Mouse (Mus musculus) MEL (cell line): ENCODE data around the gene Hook2. TPM values are rescaled to one million over a fixed set of nuclear protein-coding genes. Genes with fewer than 3 reads are reported as not detected.

Experiments
- DNase-seq: peaks from one replicate; pipeline ENCODE4 v3.0.0; 2011; ENCODE audit warnings: low read depth, low spot score
- H3K27ac ChIP-seq: 2 replicates; pipeline ENCODE4 v1.5.1; 2012; ENCODE audit warnings: low read depth, mild to moderate bottlenecking, control low read depth, low read length, moderate library complexity; ENCODE audit not compliant: control insufficient read depth
- H3K27me3 ChIP-seq, 2 experiments: fragments of 150-350 bp in 1 of 2; sonication (generic) in 1 of 2; 2 replicates each; pipeline ENCODE4 v1.6.1; 2012; ENCODE audit warnings: low read length in 2 of 2, mild to moderate bottlenecking in 2 of 2, improper control_type of control experiment in 1 of 2, moderate library complexity in 1 of 2; ENCODE audit not compliant: insufficient read depth in 2 of 2, control insufficient read depth in 1 of 2
- H3K36me3 ChIP-seq, 2 experiments: 2 replicates each; pipeline ENCODE4 v1.6.1; 2012 to 2014; ENCODE audit warnings: low read length in 2 of 2, improper control_type of control experiment in 1 of 2, inconsistent platforms in 1 of 2, mild to moderate bottlenecking in 1 of 2; ENCODE audit not compliant: insufficient read depth in 2 of 2, control insufficient read depth in 1 of 2
- H3K4me1 ChIP-seq, 2 experiments: fragments of 150-350 bp in 1 of 2; sonication (generic) in 1 of 2; 2 replicates each; pipeline ENCODE4 v1.6.1; 2012; ENCODE audit warnings: low read length in 2 of 2, improper control_type of control experiment in 1 of 2, mild to moderate bottlenecking in 1 of 2; ENCODE audit not compliant: insufficient read depth in 2 of 2, control insufficient read depth in 1 of 2
- H3K4me3 ChIP-seq, 2 experiments: fragments of 150-350 bp in 1 of 2; sonication (generic) in 1 of 2; 2 replicates each; pipeline ENCODE4 v1.5.1; 2012; ENCODE audit warnings: low read depth in 2 of 2, low read length in 2 of 2, mild to moderate bottlenecking in 2 of 2, moderate library complexity in 2 of 2, control low read depth in 1 of 2, improper control_type of control experiment in 1 of 2; ENCODE audit not compliant: control insufficient read depth in 1 of 2, insufficient read depth in 1 of 2
- H3K79me2 ChIP-seq: 2 replicates; pipeline ENCODE4 v1.6.1; 2012; ENCODE audit warnings: mild to moderate bottlenecking, low read length, moderate library complexity; ENCODE audit not compliant: control insufficient read depth, poor library complexity, insufficient read depth
- H3K9ac ChIP-seq: 2 replicates; pipeline ENCODE4 v1.6.1; 2012; ENCODE audit warnings: low read depth, mild to moderate bottlenecking, control low read depth, low read length, moderate library complexity; ENCODE audit not compliant: control insufficient read depth, poor library complexity, severe bottlenecking
- H3K9me3 ChIP-seq: fragments of 150-350 bp; sonication (generic); replicated peaks from 2 replicates; pipeline ENCODE4 v1.6.1; 2012; ENCODE audit warnings: mild to moderate bottlenecking, low read length, improper control_type of control experiment, moderate library complexity; ENCODE audit not compliant: insufficient read depth
- BHLHE40 ChIP-seq: IDR thresholded peaks from 2 replicates; pipeline ENCODE4 v1.6.1; 2012; ENCODE audit warnings: low read depth, mild to moderate bottlenecking, inconsistent platforms, low read length, improper control_type of control experiment, borderline replicate concordance
- CHD1 ChIP-seq: IDR thresholded peaks from 2 replicates; pipeline ENCODE4 v1.6.1; 2012; ENCODE audit warnings: low read depth, mild to moderate bottlenecking, inconsistent platforms, low read length, improper control_type of control experiment
- CHD2 ChIP-seq: IDR thresholded peaks from 2 replicates; pipeline ENCODE4 v1.6.1; 2011; ENCODE audit warnings: low read length, improper control_type of control experiment
- CTCF ChIP-seq, 3 experiments: IDR thresholded peaks in 2 of 3; conservative IDR thresholded peaks in 1 of 3; 2 replicates each; pipeline ENCODE4 v1.5.1; 2011 to 2012; ENCODE audit warnings: low read length in 3 of 3, low read depth in 2 of 3, mild to moderate bottlenecking in 2 of 3, improper control_type of control experiment in 1 of 3, inconsistent platforms in 1 of 3, mixed read lengths in 1 of 3, moderate library complexity in 1 of 3; ENCODE audit not compliant: control insufficient read depth in 1 of 3, insufficient read depth in 1 of 3, poor library complexity in 1 of 3, severe bottlenecking in 1 of 3
- E2F4 ChIP-seq: IDR thresholded peaks from 2 replicates; pipeline ENCODE4 v1.6.1; 2011; ENCODE audit warnings: low read depth, low read length, improper control_type of control experiment, borderline replicate concordance
- ELF1 ChIP-seq: IDR thresholded peaks from 2 replicates; pipeline ENCODE4 v1.6.1; 2014; ENCODE audit warnings: low read depth, mild to moderate bottlenecking, inconsistent platforms, low read length, improper control_type of control experiment, moderate library complexity
- EP300 ChIP-seq, 2 experiments: IDR thresholded peaks; 2 replicates each; pipeline ENCODE4 v1.6.1; 2011; ENCODE audit warnings: improper control_type of control experiment in 2 of 2, low read length in 2 of 2, low read depth in 1 of 2, mild to moderate bottlenecking in 1 of 2
- GABPA ChIP-seq: IDR thresholded peaks from 2 replicates; pipeline ENCODE4 v1.6.1; 2012; ENCODE audit warnings: low read depth, mild to moderate bottlenecking, inconsistent platforms, low read length, improper control_type of control experiment, moderate library complexity
- GATA1 ChIP-seq: IDR thresholded peaks from 2 replicates; pipeline ENCODE4 v1.6.1; 2011; ENCODE audit warnings: low read depth, low read length, improper control_type of control experiment
- HCFC1 ChIP-seq: IDR thresholded peaks from 2 replicates; pipeline ENCODE4 v1.6.1; 2012; ENCODE audit warnings: low read depth, mild to moderate bottlenecking, inconsistent platforms, low read length, improper control_type of control experiment, moderate library complexity
- JUND ChIP-seq: IDR thresholded peaks from 2 replicates; pipeline ENCODE4 v1.6.1; 2011; ENCODE audit warnings: low read depth, mild to moderate bottlenecking, improper control_type of control experiment, low read length
- KAT2A ChIP-seq: conservative IDR thresholded peaks from 2 replicates; pipeline ENCODE4 v1.6.1; 2012; ENCODE audit warnings: low read depth, low read length, improper control_type of control experiment, inconsistent platforms
- MAFK ChIP-seq: IDR thresholded peaks from 2 replicates; pipeline ENCODE4 v1.6.1; 2011; ENCODE audit warnings: low read depth, mild to moderate bottlenecking, low read length, improper control_type of control experiment, borderline replicate concordance
- MAX ChIP-seq: IDR thresholded peaks from 2 replicates; pipeline ENCODE4 v1.6.1; 2011; ENCODE audit warnings: low read length, improper control_type of control experiment
- MAZ ChIP-seq: IDR thresholded peaks from 2 replicates; pipeline ENCODE4 v1.6.1; 2012; ENCODE audit warnings: low read depth, mild to moderate bottlenecking, inconsistent platforms, low read length, improper control_type of control experiment
- MEF2A ChIP-seq: IDR thresholded peaks from 2 replicates; pipeline ENCODE4 v1.6.1; 2014; ENCODE audit warnings: low read depth, mild to moderate bottlenecking, inconsistent platforms, low read length, improper control_type of control experiment; ENCODE audit not compliant: poor library complexity, insufficient replicate concordance, severe bottlenecking; ENCODE audit errors: extremely low read depth
- MXI1 ChIP-seq: IDR thresholded peaks from 2 replicates; pipeline ENCODE4 v1.6.1; 2011; ENCODE audit warnings: mild to moderate bottlenecking, low read depth, low read length, improper control_type of control experiment
- MYB ChIP-seq: IDR thresholded peaks from 2 replicates; pipeline ENCODE4 v1.6.1; 2011; ENCODE audit warnings: mild to moderate bottlenecking, low read depth, low read length, improper control_type of control experiment
- MYC ChIP-seq: IDR thresholded peaks from 2 replicates; pipeline ENCODE4 v1.6.1; 2011; ENCODE audit warnings: low read depth, mild to moderate bottlenecking, low read length, improper control_type of control experiment, moderate library complexity
- NELFE ChIP-seq: IDR thresholded peaks from 2 replicates; pipeline ENCODE4 v1.6.1; 2011; ENCODE audit warnings: low read depth, low read length, improper control_type of control experiment
- NRF1 ChIP-seq: IDR thresholded peaks from 2 replicates; pipeline ENCODE4 v1.6.1; 2014; ENCODE audit warnings: low read depth, mild to moderate bottlenecking, inconsistent platforms, low read length, improper control_type of control experiment, moderate library complexity; ENCODE audit not compliant: poor library complexity, insufficient read depth, severe bottlenecking
- POLR2A ChIP-seq, 2 experiments: IDR thresholded peaks; 2 replicates each; pipeline ENCODE4 v1.6.1; 2011 to 2012; ENCODE audit warnings: low read length in 2 of 2, mild to moderate bottlenecking in 2 of 2, control low read depth in 1 of 2, improper control_type of control experiment in 1 of 2, low read depth in 1 of 2, moderate library complexity in 1 of 2; ENCODE audit not compliant: control insufficient read depth in 1 of 2, insufficient read depth in 1 of 2, poor library complexity in 1 of 2
- POLR2AphosphoS2 ChIP-seq: IDR thresholded peaks from 2 replicates; pipeline ENCODE4 v1.6.1; 2011; ENCODE audit warnings: low read length, improper control_type of control experiment
- POLR2AphosphoS5 ChIP-seq: IDR thresholded peaks from 2 replicates; pipeline ENCODE4 v1.6.1; 2012; ENCODE audit warnings: low read depth, borderline replicate concordance, mild to moderate bottlenecking, inconsistent platforms, low read length, moderate library complexity, mixed read lengths
- RAD21 ChIP-seq: IDR thresholded peaks from 2 replicates; pipeline ENCODE4 v1.6.1; 2011; ENCODE audit warnings: mild to moderate bottlenecking, low read depth, low read length, improper control_type of control experiment
- RCOR1 ChIP-seq: IDR thresholded peaks from 2 replicates; pipeline ENCODE4 v1.6.1; 2012; ENCODE audit warnings: low read depth, mild to moderate bottlenecking, inconsistent platforms, low read length, improper control_type of control experiment
- SIN3A ChIP-seq: IDR thresholded peaks from 2 replicates; pipeline ENCODE4 v1.6.1; 2012; ENCODE audit warnings: low read length, improper control_type of control experiment, inconsistent platforms
- SMC3 ChIP-seq: IDR thresholded peaks from 2 replicates; pipeline ENCODE4 v1.6.1; 2011; ENCODE audit warnings: low read depth, low read length, improper control_type of control experiment
- TCF12 ChIP-seq: IDR thresholded peaks from 2 replicates; pipeline ENCODE4 v1.6.1; 2014; ENCODE audit warnings: low read depth, mild to moderate bottlenecking, inconsistent platforms, low read length, improper control_type of control experiment, moderate library complexity
- UBTF ChIP-seq: IDR thresholded peaks from 2 replicates; pipeline ENCODE4 v1.6.1; 2012; ENCODE audit warnings: low read depth, mild to moderate bottlenecking, inconsistent platforms, low read length, improper control_type of control experiment, moderate library complexity, borderline replicate concordance; ENCODE audit not compliant: insufficient read depth
- USF1 ChIP-seq: IDR thresholded peaks from 2 replicates; pipeline ENCODE4 v1.6.1; 2014; ENCODE audit warnings: low read depth, mild to moderate bottlenecking, inconsistent platforms, low read length, improper control_type of control experiment, moderate library complexity
- USF2 ChIP-seq, 2 experiments: IDR thresholded peaks; 2 replicates each; pipeline ENCODE4 v1.6.1; 2011 to 2012; ENCODE audit warnings: improper control_type of control experiment in 2 of 2, low read length in 2 of 2, borderline replicate concordance in 1 of 2, inconsistent platforms in 1 of 2, low read depth in 1 of 2, mild to moderate bottlenecking in 1 of 2; ENCODE audit not compliant: insufficient read depth in 1 of 2
- ZC3H11A ChIP-seq: IDR thresholded peaks from 2 replicates; pipeline ENCODE4 v1.6.1; 2012; ENCODE audit warnings: low read depth, mild to moderate bottlenecking, inconsistent platforms, low read length, improper control_type of control experiment
- ZKSCAN1 ChIP-seq: IDR thresholded peaks from 2 replicates; pipeline ENCODE4 v1.6.1; 2012; ENCODE audit warnings: low read depth, mild to moderate bottlenecking, inconsistent platforms, low read length, improper control_type of control experiment, moderate library complexity
- ZNF384 ChIP-seq: IDR thresholded peaks from 2 replicates; pipeline ENCODE4 v1.6.1; 2012; ENCODE audit warnings: low read depth, mild to moderate bottlenecking, inconsistent platforms, low read length, improper control_type of control experiment
- polyA plus RNA-seq, 2 experiments: library from polyadenylated mRNA; stranded (reverse) in 1 of 2; unstranded in 1 of 2; fragments of >175 nt in 1 of 2; fragments of >200 nt in 1 of 2; gene quantifications; 2 replicates each; pipeline versions ENCODE4 v1.2.1 to v1.2.4; 2012; ENCODE audit warnings: low replicate concordance in 2 of 2, low read depth in 1 of 2; ENCODE audit not compliant: insufficient read length in 2 of 2, insufficient read depth in 1 of 2, missing spikeins in 1 of 2
- total RNA-seq: library from RNA; depleted of rRNA; stranded (reverse); fragments of 300-350 nt; gene quantifications from 2 replicates; pipeline ENCODE4 v1.2.3, GENCODE M21; 2012

Gene Hook2
- total and polyA plus RNA-seq, 3 experiments: 10.5 to 17.5 TPM; not detected in 1

DNA sequence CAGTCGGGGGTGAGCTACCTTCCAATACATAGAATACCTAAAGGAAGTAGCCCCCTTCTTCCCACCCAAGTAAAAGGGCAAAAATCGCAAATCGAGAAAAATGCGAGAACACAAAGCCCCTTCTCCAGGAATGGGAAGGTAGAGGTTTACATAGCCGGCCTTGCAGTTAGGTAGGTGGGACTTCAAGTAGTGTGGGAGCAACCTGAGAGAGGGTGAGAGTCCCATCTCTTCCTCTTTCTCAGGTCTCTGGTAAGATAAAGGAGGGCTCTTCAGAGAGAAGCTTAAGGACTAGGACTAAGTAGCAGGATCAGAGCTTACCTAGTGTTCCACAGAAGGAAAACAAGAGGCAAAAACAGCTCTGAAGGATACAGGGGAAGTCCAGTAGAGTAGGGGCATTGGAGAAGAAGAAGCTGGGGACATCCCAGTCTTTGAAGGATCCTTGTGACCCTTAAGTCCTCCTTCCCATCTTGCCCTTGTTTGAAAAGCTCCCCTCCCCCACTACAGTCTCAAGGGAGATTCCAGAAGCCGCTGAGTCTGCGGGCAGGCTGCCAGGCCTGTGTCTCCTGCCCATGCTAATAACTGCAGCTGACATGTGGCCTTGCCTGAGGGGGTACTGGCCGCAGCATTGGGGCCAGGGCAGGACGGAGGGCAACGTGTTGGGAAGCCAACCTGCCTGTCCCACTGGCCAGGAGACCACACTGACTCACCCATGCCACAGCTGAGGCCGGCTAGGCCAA lies 9.6 kb upstream of the Hook2 start:
- peak overlapping the region; percentile 83 for H3K9ac ChIP-seq
- peaks cover 28% of the 10 kb centered on the region for H3K79me2 ChIP-seq
- no peaks in the 10 kb centered on the region for H3K9me3 ChIP-seq
- H3K36me3 ChIP-seq: peaks cover 0 to 42% of the 10 kb centered on the region in 2 experiments; a peak in 2 of 4 replicates
- peak; percentile 91 for DNase-seq
- H3K4me1 ChIP-seq: peaks cover 11 to 55% of the 10 kb centered on the region in 2 experiments
- H3K4me3 ChIP-seq: peak overlapping the region; percentile 52 to 64
- H3K27me3 ChIP-seq: no peaks in the 10 kb centered on the region
- H3K27ac ChIP-seq: peak overlapping the region; percentile 99
- TF ChIP-seq BHLHE40: no peak
- TF ChIP-seq RAD21: no peak
- TF ChIP-seq SMC3: no peak
- no peak for TF ChIP-seq GABPA
- TF ChIP-seq MAX: peak; percentile 24; the same call in 1 of the 2 replicates
- no peak; the same call in 1 of the 2 replicates for TF ChIP-seq CHD1
- TF ChIP-seq CTCF (IDR thresholded peaks at IDR 0.05 in 2 of 3, conservative IDR thresholded peaks at IDR 0.05 in 1 of 3; ENCODE audit: control insufficient read depth in 1 of 3, insufficient read depth in 1 of 3, low read depth in 2 of 3, low read length in 3 of 3, poor library complexity in 1 of 3, severe bottlenecking in 1 of 3): no peak
- no peak for TF ChIP-seq MAFK
- peak; percentile 2; the same call in 1 of the 2 replicates for TF ChIP-seq ELF1
- no peak for TF ChIP-seq E2F4
- TF ChIP-seq CHD2: peak; percentile 62
- peak; percentile 81; the same call in 1 of the 2 replicates for TF ChIP-seq MYC
- TF ChIP-seq RCOR1: peak; percentile 35; the same call in 1 of the 2 replicates
- TF ChIP-seq ZKSCAN1: no peak
- TF ChIP-seq POLR2AphosphoS5: no peak
- peak; percentile 38 to 45; a peak in 3 of 4 replicates for TF ChIP-seq EP300 (IDR thresholded peaks at IDR 0.05; ENCODE audit: low read depth in 1 of 2, low read length in 2 of 2)
- no peak for TF ChIP-seq JUND
- TF ChIP-seq MXI1: peak; percentile 83
- no peak for TF ChIP-seq MAZ
- no peak; the same call in 1 of the 2 replicates for TF ChIP-seq ZC3H11A
- no peak for TF ChIP-seq USF2 (IDR thresholded peaks at IDR 0.05; ENCODE audit: borderline replicate concordance in 1 of 2, insufficient read depth in 1 of 2, low read depth in 1 of 2, low read length in 2 of 2)
- peak; percentile 40; the same call in 1 of the 2 replicates for TF ChIP-seq TCF12
- TF ChIP-seq MEF2A: no peak
- no peak for TF ChIP-seq NRF1
- no peak for TF ChIP-seq KAT2A
- TF ChIP-seq NELFE: peak; percentile 39; the same call in 1 of the 2 replicates
- TF ChIP-seq GATA1: no peak
- TF ChIP-seq ZNF384: no peak
- no peak for TF ChIP-seq USF1
- peak; percentile 64 for TF ChIP-seq SIN3A
- TF ChIP-seq POLR2AphosphoS2: no peak
- TF ChIP-seq HCFC1: peak; percentile 45; the same call in 1 of the 2 replicates
- 0 out of 2 replicates have a peak, but pooled peaks have one; percentile 78 for TF ChIP-seq UBTF
- TF ChIP-seq POLR2A (IDR thresholded peaks at IDR 0.05; ENCODE audit: control insufficient read depth in 1 of 2, insufficient read depth in 1 of 2, low read depth in 1 of 2, low read length in 2 of 2, poor library complexity in 1 of 2): peak in 1 of 2 experiments; percentile 54; a peak in 2 of 4 replicates
- no peak for TF ChIP-seq MYB
